Mouse (Mus musculus) layer of hippocampus, postnatal 36 days (tissue): ENCODE results near the gene A930017K11Rik. TPM values are rescaled to one million over a fixed set of nuclear protein-coding genes. Genes with fewer than 3 reads are reported as not detected.

ENCODE experiments used
- DNase-seq, 2 experiments: peaks; one replicate each; pipeline ENCODE4 v3.0.0; 2022
- total RNA-seq, 2 experiments: library from RNA; stranded (reverse); gene quantifications; 2 replicates each; pipeline ENCODE4 v1.2.3; 2021

A930017K11Rik gene
- total RNA-seq: under 1 TPM; 0.95 to 0.96 TPM

DNA sequence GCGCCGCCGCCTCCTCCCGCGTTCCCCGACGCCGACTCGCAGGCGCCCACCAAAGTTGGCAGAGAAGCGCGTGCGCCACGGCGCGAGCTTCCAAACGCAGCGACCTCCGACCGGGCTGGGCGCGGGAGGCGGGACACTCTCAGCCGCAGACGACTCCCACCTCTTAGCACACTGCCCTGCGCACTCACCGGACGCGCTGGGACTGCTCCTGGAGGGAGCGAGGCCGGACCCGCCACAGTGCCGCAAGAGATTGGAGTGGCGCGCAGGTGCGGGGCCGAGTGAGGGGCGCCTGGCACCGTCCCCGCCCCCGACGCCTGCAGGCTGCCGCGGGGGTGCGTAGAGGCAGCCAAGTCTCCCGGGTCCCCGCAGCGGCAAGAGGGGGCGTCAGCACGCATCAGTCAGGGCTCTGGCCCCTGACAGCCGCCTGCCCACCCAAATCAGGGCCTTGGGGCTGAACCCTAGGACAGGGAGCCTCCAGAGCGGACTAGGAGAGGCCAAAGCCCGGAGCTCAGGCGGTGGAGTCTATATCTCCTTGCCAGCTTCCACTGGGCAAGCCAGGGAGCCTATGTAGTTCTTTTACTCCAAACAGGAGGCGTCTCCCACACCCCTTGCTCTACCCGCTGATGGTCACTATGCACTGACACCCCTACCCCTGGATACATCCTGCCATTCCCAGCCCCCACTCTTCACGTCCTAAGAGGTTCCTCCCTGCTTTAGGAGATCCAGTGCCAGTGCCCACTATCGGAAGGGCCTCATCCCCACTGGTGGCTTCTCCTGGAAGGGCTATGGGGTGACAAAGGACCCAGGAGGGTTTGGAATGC is at the start of gene A930017K11Rik:
Gene A930017K11Rik, minus strand, starts transcription at position 763 of the 821 bp plus-strand sequence.
- no peak for DNase-seq

DNA sequence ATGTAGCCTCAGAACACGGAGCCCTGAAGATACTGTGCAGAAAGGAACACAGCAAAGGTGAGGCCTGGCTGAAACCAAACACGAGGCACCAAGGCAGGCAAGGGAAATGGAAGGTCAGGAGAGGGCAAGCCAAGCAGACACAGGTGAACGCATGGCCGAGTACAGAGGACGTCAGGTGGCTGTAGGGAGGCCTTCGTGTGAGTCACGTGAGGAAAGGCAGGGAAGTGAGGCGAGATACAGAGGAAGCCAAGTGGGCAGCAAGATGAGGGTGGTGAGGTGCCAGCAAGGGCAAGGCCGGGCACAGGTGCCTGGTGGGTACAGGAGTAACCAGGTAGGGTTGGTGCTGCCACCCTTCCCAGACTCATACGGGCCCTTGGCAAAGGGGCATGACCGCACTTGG is 46.1 kb upstream of the A930017K11Rik start:
- no peak for DNase-seq

DNA sequence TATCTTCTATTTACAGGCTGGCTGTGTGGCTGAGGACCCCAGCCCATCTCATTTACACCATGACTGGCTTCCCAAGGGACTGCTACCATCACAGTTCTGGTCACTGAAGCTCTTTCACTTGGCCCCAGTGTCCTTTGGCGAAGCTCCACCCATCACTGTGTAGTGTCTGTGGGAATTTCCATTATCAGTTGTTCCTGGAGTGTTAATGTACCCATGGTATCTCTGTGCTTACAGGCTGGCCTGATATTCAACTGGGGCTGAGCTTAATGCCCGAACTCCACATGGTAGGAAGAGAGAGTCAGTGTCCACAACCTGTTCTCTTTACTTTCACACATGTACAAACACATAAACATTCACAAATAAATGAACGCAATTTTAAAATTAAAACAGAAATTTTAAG is 41.1 kb upstream of the A930017K11Rik start:
- DNase-seq: no peak

DNA sequence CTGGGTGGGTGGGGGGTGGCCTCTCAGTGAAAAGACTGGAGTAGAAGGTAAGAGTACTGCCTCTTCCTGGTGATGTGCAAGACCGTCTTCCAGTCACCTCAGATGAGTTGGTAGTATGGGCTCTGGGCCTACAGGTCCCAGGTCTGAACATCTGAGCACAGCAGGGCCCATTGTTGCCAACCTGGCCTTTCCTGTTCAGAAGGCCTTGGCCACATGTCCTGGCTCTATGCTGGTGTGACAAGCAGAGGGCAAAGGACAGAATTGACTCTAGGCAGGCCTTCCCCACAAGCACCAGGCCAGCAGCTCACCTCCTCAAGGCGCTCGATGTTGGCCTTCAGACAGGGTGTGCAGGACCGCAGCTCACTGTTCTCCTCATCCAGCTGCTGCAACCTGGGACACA is 39.9 kb upstream of the A930017K11Rik start:
- DNase-seq: no peak

DNA sequence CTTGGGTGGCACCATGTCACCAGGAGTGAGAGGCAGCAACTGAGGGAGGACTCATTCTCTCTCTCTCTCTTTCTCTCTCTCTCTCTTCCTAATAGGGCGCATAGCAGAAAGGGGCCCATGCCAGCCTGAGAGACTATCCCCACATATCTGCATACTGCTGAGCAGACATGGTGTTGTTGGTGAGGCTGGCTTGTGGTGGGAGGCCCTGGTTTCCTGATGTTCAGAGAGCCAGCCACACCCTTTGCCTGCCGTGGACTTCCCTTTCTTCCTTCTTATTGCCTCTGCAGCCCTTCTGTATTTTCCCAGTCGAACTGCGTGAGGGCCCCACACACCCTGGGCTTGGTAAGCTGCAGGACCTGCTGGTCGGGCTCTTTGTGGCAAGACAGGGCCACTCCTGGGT is 38.0 kb upstream of the A930017K11Rik start:
- DNase-seq: no peak

DNA sequence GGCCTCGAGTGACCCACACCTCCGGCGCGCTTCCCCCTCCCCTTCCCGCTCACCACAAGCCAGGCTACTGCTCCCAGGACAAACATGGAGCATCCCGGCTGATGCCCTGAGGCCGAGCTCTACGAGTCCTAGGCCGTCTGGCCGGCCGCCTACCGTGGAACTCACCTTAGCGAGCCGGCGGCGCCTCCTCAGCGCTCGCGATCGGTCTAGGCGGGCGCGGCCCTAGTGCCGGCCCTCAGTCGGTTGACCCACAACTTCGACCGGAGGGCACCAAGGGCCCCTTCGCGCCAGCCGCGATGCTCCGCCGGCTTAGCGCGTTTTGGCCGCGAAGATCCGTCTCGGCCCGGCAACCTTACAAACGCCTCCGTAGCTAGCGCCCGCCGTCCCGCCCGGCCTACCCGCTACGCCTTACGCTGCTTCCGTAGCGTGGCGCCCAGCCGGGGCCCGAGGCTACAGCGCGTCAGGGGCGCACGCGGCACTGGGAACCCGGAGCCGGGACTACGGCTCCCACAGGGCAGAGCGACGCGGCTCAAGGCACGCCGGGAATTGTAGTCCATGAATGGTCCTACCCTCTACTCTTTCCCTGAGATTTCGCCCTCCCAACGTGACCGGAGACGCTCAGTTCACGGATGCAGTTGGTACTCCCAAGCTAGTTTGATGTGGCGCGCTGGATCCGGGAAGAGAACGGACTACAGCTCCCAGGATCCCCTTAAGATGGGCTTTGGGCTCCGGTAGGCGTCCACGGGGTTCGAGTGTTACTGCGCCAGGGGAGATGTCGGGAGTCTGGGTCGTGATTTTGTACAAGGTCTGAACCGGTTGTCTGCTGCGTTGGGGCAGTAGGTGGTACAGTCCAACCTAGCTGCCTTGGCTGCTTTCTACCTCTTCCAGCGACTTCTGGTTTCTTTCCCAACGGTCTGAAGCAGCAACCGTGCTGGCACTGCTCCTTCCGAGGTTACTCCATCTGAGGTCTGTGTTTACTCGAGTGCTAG is 33.2 kb upstream of the A930017K11Rik start, which contains the start of gene Capn15:
Gene Capn15, minus strand, starts transcription at position 491 of the 989 bp plus-strand sequence.
- peak; percentile 95 for DNase-seq

DNA sequence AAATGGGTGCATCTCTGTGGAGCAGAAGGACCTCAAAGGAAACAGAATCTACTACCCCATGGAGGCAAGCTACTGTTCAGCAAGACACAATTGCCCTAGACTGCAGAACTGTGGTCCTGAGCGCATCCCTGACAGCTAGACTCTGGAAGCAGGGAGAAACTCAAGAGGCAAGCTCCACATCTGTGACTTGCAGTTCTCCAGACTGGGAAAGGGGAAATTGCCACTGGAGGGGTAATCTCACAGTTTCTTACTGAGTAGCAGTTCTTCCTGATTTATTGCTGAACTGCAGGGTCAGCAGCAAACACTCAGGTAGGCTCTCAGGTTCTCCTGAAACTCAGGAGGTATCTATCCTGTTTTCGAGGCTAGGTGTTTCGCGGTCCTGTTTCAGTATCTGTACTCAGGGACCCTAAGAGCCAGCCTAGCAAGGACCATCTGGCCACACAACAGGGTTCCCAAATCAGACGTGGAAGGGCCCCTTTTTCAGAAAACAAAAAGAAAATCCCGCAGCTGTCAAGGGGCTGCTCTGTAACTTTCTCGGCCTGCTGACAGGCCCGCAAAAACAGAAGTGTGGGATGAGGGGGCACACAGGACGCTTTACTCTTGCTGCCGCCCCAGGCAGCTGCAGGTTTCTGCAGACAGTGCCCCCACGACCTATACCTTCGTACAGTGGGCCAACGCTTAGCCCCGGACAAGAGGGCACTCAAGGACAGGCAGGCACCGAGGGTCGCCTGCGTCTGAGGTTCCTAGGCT is 32.4 kb upstream of the A930017K11Rik start:
- no peak for DNase-seq

DNA sequence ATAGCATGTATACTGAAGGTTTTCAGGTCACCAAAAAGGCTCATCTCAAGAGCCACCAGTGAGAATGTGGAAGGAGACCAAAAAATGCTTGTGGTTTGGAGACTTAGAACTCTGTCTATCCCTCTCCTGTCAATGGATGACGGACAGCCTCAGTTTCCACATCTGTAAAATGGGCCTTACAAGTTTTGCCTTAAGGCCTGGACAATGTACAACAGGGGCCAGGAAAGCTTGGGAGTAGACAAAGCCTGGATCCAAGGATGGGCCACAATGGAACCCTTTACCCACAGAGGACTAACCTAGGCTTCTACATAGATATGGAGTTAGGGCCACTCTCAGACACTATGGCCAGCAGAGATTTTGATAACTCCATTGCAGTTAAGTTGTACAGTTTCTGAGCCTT is 31.7 kb upstream of the A930017K11Rik start:
- DNase-seq: no peak

DNA sequence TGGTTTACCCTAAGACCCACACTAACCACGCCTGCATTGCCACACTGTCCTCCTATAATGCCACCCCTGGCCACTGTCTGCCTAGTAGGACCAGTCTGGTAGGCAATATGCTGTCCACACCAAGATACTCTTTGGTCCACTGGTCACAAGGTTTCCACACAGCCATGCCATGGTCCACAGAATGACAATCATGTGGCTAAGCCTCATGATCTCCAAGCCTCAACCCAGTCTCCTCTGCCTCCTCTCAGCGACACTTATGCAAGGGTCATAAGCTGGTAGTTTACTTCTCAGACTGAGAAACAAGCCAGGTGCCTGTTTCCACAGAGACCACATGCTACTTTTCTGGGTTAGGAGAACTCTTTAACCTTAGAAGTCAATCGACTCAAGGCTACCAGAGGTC is 30.5 kb upstream of the A930017K11Rik start:
- no peak for DNase-seq

DNA sequence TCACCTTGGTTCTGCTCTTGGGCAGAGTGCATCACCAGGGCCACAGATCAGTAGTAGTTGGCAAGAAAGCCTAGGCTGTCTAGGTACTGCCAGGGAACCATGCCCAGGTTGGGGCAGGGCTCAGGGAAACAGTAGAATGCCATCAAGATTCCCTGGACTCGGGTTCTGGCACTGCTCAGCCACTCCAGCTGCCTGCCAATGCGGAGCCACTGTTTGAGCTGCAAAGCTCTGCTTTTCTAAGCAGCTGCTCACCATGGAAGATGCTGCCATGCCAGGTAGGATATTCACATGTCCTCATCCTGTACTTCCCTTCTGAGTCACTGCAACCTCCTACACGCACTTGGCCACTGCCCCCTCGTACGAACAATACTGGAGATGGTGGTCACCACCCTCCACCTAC is 28.5 kb upstream of the A930017K11Rik start:
- DNase-seq: no peak

DNA sequence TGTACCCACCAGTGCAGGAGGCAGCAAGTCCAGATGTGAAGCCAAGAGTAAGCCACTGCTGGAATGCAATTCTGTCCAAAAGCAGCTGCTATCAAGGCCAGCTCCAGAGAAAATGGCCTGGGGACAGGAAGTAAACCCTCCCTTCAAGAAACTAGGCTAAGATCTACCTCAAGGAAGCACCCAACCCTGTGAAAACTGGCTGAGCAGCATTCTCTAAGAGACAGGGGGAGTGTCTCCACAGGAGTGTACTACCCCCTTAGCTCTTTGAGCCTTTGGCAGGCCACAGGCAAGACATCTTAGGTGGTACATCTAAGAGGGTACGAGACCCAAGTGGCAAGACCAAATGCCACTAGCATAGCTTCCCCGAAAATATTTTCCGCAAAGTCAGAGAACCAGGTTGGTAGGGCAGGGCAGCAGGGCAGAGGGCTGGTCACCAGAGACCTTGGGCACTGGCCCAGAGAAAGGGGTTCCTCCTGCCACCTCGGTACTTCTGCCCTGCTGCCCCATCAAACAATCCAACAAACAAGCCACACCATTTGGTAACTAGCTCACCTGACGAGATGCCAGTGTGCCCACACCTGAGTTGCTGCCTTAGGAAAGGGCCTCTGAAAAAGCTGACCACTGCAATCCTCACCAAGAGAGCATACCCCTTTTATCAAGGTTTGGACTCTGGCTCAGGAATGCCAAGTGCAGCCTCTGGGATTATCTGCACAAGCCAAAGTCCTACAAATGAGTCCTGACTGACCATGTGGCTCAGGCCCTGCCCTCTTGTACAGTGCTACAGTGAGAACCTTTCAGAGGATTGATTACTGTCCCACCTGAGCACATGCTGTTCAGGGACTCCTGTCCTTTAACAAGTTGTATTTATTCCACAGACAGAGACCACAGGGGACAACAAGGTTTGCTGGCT is 27.7 kb upstream of the A930017K11Rik start:
- DNase-seq: no peak

DNA sequence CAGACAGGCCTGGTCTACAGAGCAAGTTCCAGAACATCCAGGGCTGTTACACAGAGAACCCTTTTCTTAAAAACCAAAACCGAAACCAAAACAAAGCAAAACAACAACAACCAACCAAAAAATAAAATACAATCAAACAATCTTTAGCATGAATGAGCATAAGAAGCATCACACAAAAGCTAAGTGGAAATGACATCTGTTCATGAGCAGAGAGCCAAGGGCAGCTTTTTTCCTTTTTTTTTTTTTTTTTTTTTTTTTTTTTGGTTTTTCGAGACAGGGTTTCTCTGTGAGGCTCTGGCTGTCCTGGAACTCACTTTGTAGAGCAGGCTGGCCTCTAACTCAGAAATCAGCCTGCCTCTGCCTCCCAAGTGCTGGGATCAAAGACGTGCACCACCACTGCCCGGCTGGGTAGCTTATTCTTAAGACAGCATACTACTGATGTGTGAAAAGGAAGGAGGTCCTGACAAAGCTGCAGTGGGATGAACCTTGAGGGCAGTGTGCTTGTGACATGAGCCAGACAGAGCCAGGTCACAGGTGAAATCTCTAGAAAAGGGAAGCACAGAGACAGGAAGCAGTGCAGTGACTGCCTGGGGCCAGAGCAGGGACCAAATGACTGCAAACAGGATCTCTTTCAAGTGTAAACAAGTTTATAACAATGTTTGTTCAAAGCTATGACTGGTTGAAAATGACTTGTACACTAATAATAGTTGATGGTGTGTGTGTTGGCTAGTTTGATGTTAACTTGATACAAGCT is 18.8 kb upstream of the A930017K11Rik start:
- no peak for DNase-seq

DNA sequence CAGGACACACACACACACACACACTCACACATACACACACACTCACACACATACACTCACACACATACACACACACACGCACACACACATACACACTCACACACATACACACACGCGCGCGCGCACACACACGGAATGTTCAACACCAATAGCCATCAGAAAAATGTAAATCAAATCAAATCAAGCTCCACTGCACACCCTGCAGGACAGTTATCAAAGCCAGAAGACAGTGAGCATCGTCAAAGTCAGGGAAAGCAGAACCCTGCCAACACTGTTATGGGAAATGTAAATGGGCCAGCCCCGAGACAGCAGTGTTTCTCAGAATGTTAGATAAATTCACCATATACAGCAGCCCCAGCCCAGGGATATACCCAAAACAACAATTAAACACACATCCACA is 18.1 kb upstream of the A930017K11Rik start:
- no peak for DNase-seq

DNA sequence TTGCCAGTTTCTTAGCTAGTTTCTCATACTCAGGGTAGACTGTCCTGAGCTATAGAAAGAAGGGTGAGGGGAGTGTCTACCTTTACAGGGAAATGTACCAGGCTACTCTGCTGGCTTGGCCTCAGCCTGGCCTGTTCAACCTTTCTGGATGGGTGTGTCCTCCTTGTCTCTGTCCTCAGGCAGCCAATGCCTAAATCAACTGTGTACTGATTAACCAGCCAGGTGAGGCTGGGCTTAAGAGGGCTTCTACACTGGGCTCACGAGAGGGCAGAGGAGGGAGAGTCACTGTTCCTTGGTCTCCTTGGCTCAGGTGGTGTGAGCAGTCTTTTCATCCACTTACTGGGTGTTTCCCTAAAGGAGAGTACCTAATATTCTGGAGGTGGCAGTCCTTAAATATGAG is 15.8 kb upstream of the A930017K11Rik start:
- no peak for DNase-seq

DNA sequence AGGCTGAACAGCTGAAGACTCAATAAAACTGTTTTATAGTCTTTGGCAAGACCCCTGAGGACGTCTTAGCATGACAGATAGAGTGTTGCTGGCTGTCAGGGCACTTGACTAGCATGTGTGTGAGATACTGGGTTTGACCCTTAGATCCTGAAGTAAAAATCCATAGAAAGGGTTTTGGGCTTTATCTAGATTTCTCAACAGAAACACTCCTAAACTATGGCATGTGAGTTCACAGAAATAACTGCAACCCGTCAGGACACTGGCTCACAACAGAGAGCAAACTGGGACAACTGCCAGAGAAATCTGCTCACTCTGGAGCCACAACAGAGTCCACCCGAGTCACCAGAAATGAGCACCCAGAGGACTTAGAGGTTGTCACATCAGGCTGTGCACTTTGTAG is 15.3 kb upstream of the A930017K11Rik start:
- no peak for DNase-seq

DNA sequence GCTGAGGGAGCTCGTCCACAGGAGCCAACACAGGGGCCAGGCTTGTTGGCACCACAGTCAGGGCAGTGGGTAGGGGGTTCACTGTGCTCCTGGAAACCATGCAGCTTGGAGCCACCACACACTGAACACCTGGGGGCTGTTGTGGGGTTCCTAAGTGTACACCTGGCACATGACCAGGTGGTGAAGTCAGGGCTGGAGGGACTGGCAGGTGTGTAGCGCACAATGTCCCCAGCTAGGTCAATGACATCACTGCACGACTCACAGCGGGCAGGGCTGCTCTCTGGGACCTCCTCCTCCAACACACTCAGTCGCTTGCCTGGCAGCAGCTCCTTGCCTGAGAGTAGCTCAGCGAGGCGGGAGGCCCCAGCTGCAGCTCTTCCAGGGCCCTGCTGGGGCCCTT is 11.9 kb upstream of the A930017K11Rik start:
- no peak for DNase-seq

DNA sequence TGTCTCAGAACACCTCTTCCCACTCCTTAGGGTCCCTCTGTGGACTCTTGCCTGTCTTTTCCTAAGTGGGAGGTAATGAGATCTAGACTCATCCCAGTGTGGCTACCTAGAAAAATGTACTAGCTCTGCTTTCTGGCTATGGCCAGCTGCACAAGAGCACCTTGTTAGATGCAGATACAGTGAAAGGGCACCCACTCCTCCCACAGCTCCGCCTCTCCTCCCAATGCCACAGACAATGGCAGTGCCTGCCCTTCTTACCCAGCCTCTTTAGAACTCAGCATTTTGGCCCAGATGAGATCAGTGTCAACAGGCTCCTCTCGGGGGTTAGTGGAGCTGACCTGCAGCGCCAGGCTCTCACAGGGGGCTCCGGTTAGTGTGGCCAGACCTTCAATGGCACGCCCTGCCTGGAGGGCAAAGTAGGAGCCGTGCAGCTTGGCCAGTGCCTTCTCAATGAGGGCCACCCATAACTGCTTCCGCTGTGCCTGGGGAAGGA is 10.1 kb upstream of the A930017K11Rik start:
- DNase-seq: no peak

DNA sequence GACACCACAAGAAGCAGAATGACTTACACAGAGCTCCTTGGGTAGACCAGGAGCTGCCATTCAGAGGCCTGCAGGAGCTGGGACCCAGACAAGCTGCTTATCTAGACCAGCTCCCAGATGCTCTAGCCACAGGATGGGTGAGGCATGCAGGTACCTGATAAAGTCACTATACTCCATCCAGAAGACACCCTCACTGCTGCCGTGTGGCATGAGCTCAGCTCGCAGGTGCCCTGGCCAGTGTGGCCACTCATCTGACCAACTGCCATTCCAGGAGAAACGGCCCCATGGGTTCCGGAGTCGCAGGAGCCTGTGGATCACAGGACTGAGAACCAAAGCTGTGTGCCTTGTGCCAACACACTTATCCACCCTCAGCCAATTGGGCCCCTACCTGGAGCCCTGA is 9.2 kb upstream of the A930017K11Rik start:
- DNase-seq: no peak

DNA sequence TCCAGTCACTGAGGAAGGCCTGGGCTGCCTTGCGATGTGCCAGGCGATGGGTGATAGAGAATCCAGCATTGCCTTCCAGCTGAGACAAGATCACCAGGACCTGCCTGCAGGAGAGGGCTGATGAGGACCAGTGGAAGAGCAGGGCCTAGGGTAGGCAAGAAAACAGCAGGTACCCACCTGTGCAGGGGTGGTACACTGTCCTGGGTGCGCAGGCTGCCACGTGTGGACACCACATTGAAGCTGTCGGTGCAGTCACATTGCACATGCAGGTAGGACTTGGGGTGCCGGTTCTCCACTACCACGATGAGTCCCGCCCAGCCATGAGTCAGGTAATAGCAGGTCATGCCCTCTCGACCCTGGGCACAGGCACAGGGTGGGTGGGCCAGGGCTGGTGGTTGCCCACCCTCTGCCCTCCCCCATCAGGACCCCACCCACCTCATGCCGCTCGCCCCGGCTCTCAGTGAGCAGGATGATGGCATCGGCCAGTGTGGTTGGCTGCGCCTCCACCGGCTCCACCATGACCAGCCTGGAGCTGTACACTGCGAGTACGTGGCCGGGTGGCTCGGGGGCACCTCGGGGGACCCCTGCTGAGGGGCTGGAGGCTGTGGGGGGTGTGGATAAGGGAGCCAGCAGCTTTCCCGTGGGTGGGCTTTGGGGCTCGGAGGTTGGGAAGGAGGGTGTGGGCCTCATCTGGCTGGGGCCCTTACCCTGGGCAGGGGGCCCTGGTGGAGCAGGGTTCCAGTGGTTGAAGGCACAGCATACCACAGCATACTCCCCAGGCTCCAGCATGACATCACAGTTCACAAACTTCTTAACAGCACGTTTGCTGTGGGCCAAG is 7.5 kb upstream of the A930017K11Rik start:
- no peak for DNase-seq
